Mouse (Mus musculus) splenic B cell, adult 2 months (primary cell): ENCODE results near the gene Pml.

Experiments used
- DNase-seq: peaks from one replicate; pipeline ENCODE4 v3.0.0-alpha.2; 2011; ENCODE audit warnings: low read depth, low spot score
- H3K27me3 ChIP-seq: 2 replicates; pipeline ENCODE4 v1.6.1; 2012; ENCODE audit warnings: mild to moderate bottlenecking, low read length, moderate library complexity, mixed read lengths; ENCODE audit not compliant: control insufficient read depth, poor library complexity, insufficient read depth, severe bottlenecking
- H3K36me3 ChIP-seq: 2 replicates; pipeline ENCODE4 v1.6.1; 2012; ENCODE audit warnings: mild to moderate bottlenecking, low read length, moderate library complexity, mixed read lengths; ENCODE audit not compliant: control insufficient read depth, poor library complexity, insufficient read depth, severe bottlenecking

The Pml gene

DNA sequence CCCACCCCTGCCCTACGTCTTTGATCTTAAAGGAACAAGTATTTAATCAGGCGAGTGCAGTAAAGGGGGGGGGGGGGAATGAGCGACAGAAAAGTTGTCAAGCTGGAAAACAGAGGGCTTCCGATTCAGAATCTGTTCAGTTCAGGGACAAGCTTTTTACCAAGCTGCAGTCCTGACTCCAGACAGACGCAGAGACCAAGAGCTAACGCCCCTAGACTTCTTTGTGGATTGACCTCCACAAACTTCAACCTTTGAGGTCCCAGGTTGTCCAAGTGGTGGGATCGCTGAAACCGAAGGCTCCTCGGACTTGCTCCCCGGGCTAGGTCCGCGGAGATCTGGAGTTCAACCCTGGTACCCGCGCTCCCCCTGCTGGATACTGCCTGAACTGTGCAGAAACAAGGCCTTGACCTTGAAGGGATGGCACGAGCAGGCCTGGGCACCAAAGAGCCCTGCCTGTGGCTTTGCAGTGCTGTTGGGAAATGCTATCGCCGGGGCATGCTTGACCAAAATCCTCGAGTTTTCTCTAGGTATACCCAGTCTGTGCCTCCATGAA, 45.1 kb downstream of the Pml start:
- no peaks in the 10 kb centered on the region for H3K27me3 ChIP-seq
- no peaks in the 10 kb centered on the region for H3K36me3 ChIP-seq
- peak; percentile 92 for DNase-seq

DNA sequence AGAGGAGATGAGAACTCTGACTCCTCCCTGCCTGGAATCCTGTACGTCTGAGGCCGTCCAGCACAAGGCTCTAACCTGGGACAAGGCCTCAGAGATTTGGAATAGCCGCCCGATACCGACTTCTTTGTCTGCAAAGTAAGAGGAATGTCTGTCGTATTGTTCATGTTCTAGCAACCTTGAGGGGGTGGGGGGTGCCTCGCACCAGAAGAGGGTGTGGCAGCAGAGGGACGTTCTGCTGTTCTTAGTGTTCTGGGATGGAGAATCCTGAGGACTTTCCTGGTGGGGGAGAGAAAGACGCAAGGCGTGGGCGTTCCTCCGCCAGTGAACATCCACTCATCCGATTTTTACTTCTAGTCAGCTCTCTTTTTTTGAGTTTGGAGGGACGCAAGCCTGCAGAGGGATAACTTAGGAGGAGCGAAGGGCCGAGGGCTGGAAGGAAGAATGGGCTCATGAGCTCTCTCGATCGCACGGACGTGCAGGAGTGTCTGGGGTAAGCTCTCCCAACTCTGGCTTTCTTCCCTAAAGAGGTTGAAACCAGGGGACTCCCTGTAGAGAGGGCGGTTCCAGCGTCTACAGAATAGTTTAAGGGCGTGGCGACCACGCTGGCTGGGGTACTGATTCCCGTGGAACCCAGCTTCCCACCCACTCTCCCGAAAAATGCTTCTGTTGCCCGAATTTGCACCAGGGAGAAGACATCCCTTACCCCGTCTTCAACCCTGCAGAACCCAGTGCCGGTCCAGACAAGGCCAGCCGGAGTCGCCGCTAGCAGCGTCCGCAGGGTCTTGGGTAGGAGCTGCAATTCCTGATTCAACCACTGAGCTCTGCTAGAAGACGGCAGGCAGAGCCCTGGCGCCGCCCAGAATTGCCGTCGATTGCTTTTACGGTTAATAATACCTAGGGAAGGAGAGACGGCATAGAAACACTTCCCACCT, 45.8 kb downstream of the Pml start, which contains the start of the genes Islr and Islr2:
TSS of gene Islr (minus strand) at position 791 of the 932 bp plus-strand sequence.
TSS of gene Islr2 (minus strand) at position 804 of the 932 bp plus-strand sequence.
- peak; percentile 85 for DNase-seq
- H3K27me3 ChIP-seq = no peaks in the 10 kb centered on the region

GRCm38 (mm10) chr9:58202676-58203453, 46.7 kb downstream of the Pml start:
- Histone ChIP-seq H3K36me3 (no peaks in the 10 kb centered on the region), H3K27me3 (no peaks in the 10 kb centered on the region)
- DNase-seq = no peak

More for the DNA sequence above, 45.8 kb downstream of the Pml start, which contains the start of the genes Islr and Islr2:
- H3K36me3 ChIP-seq = no peaks in the 10 kb centered on the region

DNA sequence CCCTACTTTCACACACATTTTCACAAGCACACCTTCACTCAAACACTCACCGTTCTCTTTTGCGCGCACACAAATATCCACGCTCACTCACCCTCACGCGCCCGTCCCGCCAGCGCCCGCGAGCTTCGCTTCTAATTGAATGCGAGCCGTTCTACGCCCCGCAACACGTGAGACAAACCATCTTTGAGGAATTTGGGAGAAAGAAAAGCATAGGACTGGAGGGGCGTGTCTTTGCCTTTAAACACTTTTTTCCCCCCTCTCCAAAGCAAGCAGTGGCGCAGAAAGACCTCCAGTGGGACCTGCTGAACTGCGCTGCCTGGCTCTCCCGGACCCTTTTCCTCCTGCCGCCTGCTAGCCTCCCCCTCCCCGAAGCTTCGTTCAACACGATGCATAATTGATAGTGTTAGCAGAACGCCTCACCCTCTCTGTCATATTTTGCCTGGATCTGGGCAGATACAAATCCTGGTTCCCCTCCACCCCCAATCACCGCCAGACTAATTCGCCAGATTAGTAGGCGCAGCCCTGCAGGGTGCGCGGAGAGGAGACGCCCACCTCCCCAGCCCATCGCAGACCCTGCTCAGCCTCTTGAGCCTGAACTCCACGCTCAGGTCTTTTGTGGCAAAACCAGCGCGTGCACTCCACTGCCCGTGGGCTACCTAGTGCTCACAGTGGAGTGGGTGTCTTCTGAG, 47.6 kb downstream of the Pml start:
- H3K27me3 ChIP-seq = no peaks in the 10 kb centered on the region
- no peaks in the 10 kb centered on the region for H3K36me3 ChIP-seq
- no peak for DNase-seq

GRCm38 (mm10) chr9:58201091-58201842, 48.3 kb downstream of the Pml start:
- peak; percentile 28 for DNase-seq
- Histone ChIP-seq H3K27me3 (peaks cover 3% of the 10 kb centered on the region; the same call in 1 of the 2 replicates), H3K36me3 (no peaks in the 10 kb centered on the region)

GRCm38 (mm10) chr9:58200270-58201090, 49.1 kb downstream of the Pml start:
- Histone ChIP-seq H3K36me3 (no peaks in the 10 kb centered on the region), H3K27me3 (peaks cover 6% of the 10 kb centered on the region)
- peak; percentile 11 for DNase-seq

DNA sequence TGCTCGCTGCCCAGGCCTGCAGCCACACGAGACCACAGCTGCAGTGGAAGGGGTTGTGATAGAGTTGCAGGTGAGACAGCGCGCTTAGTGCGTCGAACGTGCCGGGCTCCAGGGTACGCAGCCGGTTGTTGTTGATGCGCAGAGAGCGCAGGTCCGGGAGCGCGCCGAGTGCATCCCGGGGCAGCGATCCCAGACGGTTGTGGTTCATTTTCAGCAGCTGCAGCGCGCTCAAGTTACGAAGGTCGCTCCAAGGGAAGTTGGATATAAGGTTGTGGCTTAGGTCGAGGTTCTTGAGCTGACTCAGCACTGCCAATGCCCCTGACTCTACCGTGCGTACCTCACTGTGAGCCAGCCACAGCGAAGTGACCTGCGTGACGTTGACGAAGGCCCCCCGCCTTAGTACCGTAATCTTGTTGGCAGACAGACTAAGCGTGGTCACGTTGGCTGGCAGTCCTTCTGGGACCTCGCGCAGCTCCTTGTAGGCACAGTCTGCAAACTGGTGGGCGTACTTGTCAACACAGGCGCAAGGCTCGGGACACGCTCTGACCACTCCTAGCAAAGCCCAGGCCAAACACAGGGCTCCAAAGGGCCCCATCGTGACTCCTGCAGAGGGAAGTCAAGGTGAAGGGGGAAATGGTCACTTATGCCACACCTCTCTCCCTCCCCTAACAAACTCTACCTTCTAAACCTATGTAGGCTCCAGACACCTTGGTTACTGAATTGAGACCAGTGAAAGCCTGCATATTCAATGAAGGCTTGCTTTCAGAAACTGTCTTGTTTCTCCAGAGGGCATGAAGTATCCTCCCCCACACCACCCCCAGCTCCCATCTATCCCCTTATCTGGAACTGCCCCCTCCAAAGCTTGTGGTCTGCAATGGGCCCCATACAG, 50.0 kb downstream of the Pml start:
- H3K27me3 ChIP-seq = peaks cover 6% of the 10 kb centered on the region
- H3K36me3 ChIP-seq = no peaks in the 10 kb centered on the region
- no peak for DNase-seq

DNA sequence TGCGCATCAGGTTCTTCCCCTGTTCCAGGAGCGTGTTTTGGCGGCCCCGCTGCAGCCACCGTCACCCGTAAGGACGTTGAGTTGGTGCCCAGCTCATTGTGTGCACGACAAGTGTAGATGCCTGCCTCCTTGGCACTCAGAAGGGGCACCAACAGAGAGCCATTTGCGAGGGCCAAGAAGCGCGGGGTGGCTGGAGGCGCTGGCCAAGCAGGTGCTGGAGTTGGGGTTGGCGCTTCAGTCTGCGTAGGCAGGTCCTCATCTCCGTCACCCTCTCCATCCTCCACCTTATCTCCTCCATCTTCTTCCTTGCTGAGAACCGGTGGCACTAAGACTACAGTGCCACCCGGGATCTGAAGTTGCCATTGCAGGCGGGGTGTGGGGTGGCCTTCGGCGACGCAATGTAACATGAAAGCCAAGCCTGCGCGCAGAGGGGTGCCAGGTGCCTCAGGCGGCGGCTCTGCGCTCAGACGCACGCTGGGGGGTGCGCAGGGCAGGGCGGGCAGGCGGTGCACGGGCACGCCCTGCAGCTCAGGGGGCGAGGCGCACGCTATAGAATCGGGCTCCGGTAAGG, 50.7 kb downstream of the Pml start:
- H3K27me3 ChIP-seq = peaks cover 6% of the 10 kb centered on the region
- peak; percentile 46 for DNase-seq
- H3K36me3 ChIP-seq = no peaks in the 10 kb centered on the region

- Histone ChIP-seq H3K36me3 (no peaks in the 10 kb centered on the region), H3K27me3 (peaks cover 6% of the 10 kb centered on the region)
- DNase-seq = peak; percentile 75
These were observed 51.5 kb downstream of the Pml start for GRCm38 (mm10) chr9:58197781-58198701.

- DNase-seq = peak; percentile 14
- Histone ChIP-seq H3K36me3 (no peaks in the 10 kb centered on the region), H3K27me3 (peaks cover 6% of the 10 kb centered on the region)
These were observed 52.7 kb downstream of the Pml start for GRCm38 (mm10) chr9:58196610-58197567.
